Mouse (Mus musculus) midbrain, embryonic 14.5 days (tissue): ENCODE results near the gene Gtpbp1. TPM values are rescaled to one million over a fixed set of nuclear protein-coding genes. Genes with fewer than 3 reads are reported as not detected.

Experiments
- ATAC-seq: fragments of 200-750 bp; cut with Nextera tagmentation; 2 replicates; pipeline ENCODE4 v1.8.0; 2017; ENCODE audit warnings: moderate number of reproducible peaks, moderate library complexity; ENCODE audit not compliant: low FRiP score, low TSS enrichment
- DNase-seq: peaks from one replicate; pipeline ENCODE4 v3.0.0-alpha.2; 2015
- H3K27ac ChIP-seq: fragments of 300-500 bp; sonication (generic); replicated peaks from 2 replicates; pipeline ENCODE4 v1.5.1; 2014; ENCODE audit warnings: mild to moderate bottlenecking, low read depth, low read length, moderate library complexity
- H3K27me3 ChIP-seq: fragments of 300-500 bp; sonication (generic); 2 replicates; pipeline ENCODE4 v1.6.1; 2014; ENCODE audit warnings: low read length, control low read depth, mixed read lengths; ENCODE audit not compliant: control insufficient read depth, insufficient read depth
- H3K36me3 ChIP-seq: fragments of 300-500 bp; sonication (generic); 2 replicates; pipeline ENCODE4 v1.6.1; 2014; ENCODE audit warnings: low read length, control low read depth; ENCODE audit not compliant: control insufficient read depth, insufficient read depth
- H3K4me1 ChIP-seq: fragments of 300-500 bp; sonication (generic); 2 replicates; pipeline ENCODE4 v1.6.1; 2014; ENCODE audit warnings: mild to moderate bottlenecking, antibody characterized with exemption, low read length, control low read depth; ENCODE audit not compliant: control insufficient read depth, insufficient read depth
- H3K4me2 ChIP-seq: fragments of 300-500 bp; sonication (generic); 2 replicates; pipeline ENCODE4 v1.6.1; 2014; ENCODE audit warnings: mild to moderate bottlenecking, low read length, moderate library complexity
- H3K4me3 ChIP-seq: fragments of 300-500 bp; sonication (generic); replicated peaks from 2 replicates; pipeline ENCODE4 v1.5.1; 2014; ENCODE audit warnings: low read depth, low read length
- H3K9ac ChIP-seq: fragments of 300-500 bp; sonication (generic); replicated peaks from 2 replicates; pipeline ENCODE4 v1.6.1; 2014; ENCODE audit warnings: mild to moderate bottlenecking, low read length, moderate library complexity
- H3K9me3 ChIP-seq: fragments of 300-500 bp; sonication (generic); 2 replicates; pipeline ENCODE4 v1.6.1; 2016; ENCODE audit warnings: low read length, control low read depth, mixed read lengths; ENCODE audit not compliant: control insufficient read depth
- WGBS: fragments of 180-500 bp; shearing (Covaris S2); extraction: QIAGEN DNeasy Blood & Tissue Kit; methylation state at CpG from one replicate; pipeline ENCODE4 v1.1.7; 2014; 5-methylcytosine and 5-hydroxymethylcytosine counted together
- polyA plus RNA-seq: library from polyadenylated mRNA; unstranded; fragments of >200 nt; fragmentation: Nextera tagmentation; extraction: Ambion mirVana; gene quantifications from 2 replicates; pipeline ENCODE4 v1.2.1, GENCODE M21; 2014

Gtpbp1 gene
- polyA plus RNA-seq, 1 experiment from 2014 or later: 49.5 TPM

DNA sequence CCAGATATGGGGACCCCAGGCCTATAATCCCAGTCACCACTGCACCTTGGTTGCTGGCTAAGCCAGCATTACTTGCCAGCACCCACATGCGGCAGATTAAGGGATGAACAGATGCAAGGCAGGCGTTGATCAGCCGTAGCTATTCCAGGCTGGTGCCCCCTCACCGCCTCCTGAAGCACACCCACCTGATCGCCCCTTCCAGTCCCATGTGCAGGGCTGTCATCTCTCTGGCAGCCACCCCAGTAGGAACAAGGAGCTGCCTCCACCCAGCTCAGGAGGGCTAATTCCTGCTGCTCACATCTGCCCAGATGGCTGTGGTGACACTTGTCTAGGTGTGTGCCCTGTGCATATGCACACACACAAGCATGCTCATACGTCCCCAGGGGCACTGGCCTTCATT lies 70.3 kb downstream of the Gtpbp1 start:
- ATAC-seq: no peak
- H3K36me3 ChIP-seq: peaks cover 34% of the 10 kb centered on the region
- no peak overlapping the region for H3K9ac ChIP-seq

DNA sequence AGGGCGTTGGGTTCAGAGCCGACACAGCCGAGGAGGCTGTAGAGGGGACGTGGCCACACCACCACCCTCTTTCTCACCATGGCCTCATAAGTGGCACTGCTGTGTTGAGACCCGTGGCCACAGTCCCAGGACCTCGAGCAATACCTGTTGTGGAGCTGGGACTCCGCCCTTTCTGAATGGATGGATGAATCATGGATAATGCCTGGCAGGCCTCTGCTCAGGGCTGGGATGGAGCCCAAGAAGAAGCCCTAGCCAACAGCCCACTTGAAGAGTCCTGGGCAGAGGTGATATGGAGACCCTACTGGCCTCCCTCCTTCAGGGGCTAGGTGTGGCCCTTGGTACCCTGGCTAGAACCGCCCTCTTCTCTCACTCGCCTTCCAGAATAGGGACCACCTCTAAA lies 72.4 kb downstream of the Gtpbp1 start:
- no peak overlapping the region for H3K4me3 ChIP-seq
- DNase-seq: no peak
- no peak overlapping the region for H3K9ac ChIP-seq
- H3K4me1 ChIP-seq: no peaks in the 10 kb centered on the region
- WGBS: 90% methylated on average over 9 of the region's 9 CpGs
- no peak for ATAC-seq
- H3K27ac ChIP-seq: no peak overlapping the region
- no peaks in the 10 kb centered on the region for H3K9me3 ChIP-seq
- peaks cover 34% of the 10 kb centered on the region for H3K36me3 ChIP-seq
- no peak overlapping the region for H3K4me2 ChIP-seq
- H3K27me3 ChIP-seq: no peaks in the 10 kb centered on the region

More for the DNA sequence above, 70.3 kb downstream of the Gtpbp1 start:
- Histone ChIP-seq H3K9me3 (no peaks in the 10 kb centered on the region), H3K4me1 (peaks cover 6% of the 10 kb centered on the region; the same call in 1 of the 2 replicates), H3K4me2 (no peak overlapping the region), H3K4me3 (no peak overlapping the region), H3K27ac (no peak overlapping the region), H3K27me3 (no peaks in the 10 kb centered on the region)
- no peak for DNase-seq
- WGBS: 91% methylated on average over 6 of the region's 6 CpGs

GRCm38 (mm10) chr15:79763601-79764246 lies 73.1 kb downstream of the Gtpbp1 start:
- H3K9me3 ChIP-seq: no peaks in the 10 kb centered on the region
- H3K4me2 ChIP-seq: no peak overlapping the region
- H3K27me3 ChIP-seq: no peaks in the 10 kb centered on the region
- peaks cover 34% of the 10 kb centered on the region for H3K36me3 ChIP-seq
- H3K9ac ChIP-seq: 0 out of 2 replicates have a peak overlapping the region, but pooled peaks have one; percentile 1
- no peaks in the 10 kb centered on the region for H3K4me1 ChIP-seq
- DNase-seq: no peak
- ATAC-seq: no peak
- no peak overlapping the region for H3K27ac ChIP-seq
- 90% methylated on average over 7 of the region's 7 CpGs for WGBS
- H3K4me3 ChIP-seq: no peak overlapping the region

DNA sequence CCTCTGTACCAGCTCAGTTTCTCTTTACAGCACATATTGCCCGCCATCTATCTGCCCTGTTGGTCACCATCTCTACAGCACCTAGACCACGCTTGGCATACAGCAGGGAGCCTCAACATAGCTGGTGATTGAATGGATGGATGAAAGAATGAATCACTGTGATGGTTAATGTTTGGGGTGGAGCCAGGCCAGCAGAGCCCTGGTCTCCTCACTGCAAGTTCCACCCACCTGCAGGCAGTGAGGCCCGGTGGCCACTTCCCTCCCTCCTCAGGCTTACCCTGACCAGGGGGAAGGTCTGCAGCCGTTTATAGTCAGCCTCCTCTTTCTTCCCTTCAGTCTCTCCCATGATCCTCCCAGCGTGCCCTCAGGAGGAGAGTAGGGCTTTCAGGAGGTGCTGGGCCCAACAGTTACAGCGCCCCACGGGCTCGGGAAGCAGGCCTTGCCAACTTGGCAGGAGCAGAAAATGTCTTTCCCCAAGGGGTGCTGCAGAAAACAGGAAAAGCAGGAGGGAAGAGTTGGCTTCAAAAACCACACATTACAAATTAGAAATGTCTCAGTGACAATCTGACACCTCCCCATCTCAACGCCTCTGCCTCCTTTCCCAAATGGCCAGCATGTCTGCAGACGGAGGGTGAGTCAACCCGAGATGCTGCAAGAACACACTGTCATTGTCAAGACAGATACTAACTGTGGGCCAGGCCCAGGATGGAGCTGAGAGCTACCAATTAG lies 74.1 kb downstream of the Gtpbp1 start:
- H3K4me2 ChIP-seq: no peak overlapping the region

DNA sequence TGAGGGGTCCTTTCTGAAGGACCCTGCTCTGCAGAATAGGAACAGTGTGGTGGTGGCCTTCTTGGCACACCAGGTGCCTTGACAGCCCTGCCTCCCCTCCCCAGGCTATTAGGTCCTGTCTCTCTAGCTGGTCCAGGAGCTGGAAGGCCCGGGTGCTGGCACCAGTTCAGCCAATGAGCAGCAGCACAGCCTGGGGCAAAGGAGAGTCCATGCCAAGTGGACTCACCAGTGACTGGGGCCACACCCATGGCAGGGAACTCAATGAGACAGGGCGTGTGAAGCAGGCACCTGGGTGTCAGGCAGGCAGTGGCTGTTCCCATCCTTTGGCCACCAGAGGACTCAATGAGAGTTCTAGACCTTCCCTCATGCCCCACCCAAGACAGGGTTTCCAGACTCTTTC lies 74.7 kb downstream of the Gtpbp1 start:
- no peak for DNase-seq
- Histone ChIP-seq H3K27ac (no peak overlapping the region), H3K9ac (no peak overlapping the region), H3K27me3 (no peaks in the 10 kb centered on the region), H3K36me3 (peaks cover 34% of the 10 kb centered on the region), H3K4me3 (no peak overlapping the region), H3K4me2 (no peak overlapping the region), H3K4me1 (no peaks in the 10 kb centered on the region), H3K9me3 (no peaks in the 10 kb centered on the region)
- ATAC-seq: no peak
- 94% methylated on average over 2 of the region's 2 CpGs for WGBS

More for the DNA sequence above, 74.1 kb downstream of the Gtpbp1 start:
- no peak overlapping the region for H3K4me3 ChIP-seq
- no peak for DNase-seq
- H3K27me3 ChIP-seq: no peaks in the 10 kb centered on the region
- no peak overlapping the region for H3K27ac ChIP-seq
- no peak for ATAC-seq
- no peaks in the 10 kb centered on the region for H3K4me1 ChIP-seq
- peaks cover 34% of the 10 kb centered on the region for H3K36me3 ChIP-seq
- no peak overlapping the region for H3K9ac ChIP-seq
- WGBS: 88% methylated on average over 11 of the region's 11 CpGs
- H3K9me3 ChIP-seq: no peaks in the 10 kb centered on the region

GRCm38 (mm10) chr15:79766168-79766567 lies 75.5 kb downstream of the Gtpbp1 start:
- WGBS: 77% methylated on average over 10 of the region's 10 CpGs
- ATAC-seq: no peak
- H3K9me3 ChIP-seq: no peaks in the 10 kb centered on the region

DNA sequence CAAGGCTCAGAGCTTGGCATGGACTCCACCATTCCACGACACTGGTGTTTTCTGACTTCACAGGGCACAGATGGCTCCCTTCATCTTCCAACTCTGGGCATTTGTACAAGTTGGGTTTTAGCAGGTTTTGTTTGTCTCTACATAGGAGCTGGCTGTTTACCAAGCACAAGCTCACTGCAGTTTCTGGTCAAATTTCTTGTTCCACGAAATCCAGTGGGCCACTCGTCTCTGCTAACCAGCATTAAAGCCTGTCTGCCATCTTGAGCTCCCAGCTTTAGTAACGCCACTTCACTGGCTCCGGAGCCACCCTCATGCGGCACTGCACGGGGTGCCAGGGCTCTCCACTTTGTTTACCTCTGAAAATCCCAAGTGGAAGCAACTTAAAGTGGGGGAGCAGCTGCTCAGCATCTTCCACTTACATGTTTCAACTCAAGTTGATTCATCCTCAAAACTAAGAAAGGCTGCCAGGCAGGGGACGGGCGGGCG lies 76.0 kb downstream of the Gtpbp1 start:
- H3K27ac ChIP-seq: no peak overlapping the region
- no peaks in the 10 kb centered on the region for H3K4me1 ChIP-seq
- peaks cover 28% of the 10 kb centered on the region for H3K36me3 ChIP-seq
- no peak overlapping the region for H3K4me2 ChIP-seq
- no peak overlapping the region for H3K9ac ChIP-seq
- DNase-seq: no peak
- no peak overlapping the region for H3K4me3 ChIP-seq
- ATAC-seq: no peak
- H3K27me3 ChIP-seq: no peaks in the 10 kb centered on the region
- WGBS: 94% methylated on average over 10 of the region's 10 CpGs
- H3K9me3 ChIP-seq: no peaks in the 10 kb centered on the region

More at GRCm38 (mm10) chr15:79766168-79766567, 75.5 kb downstream of the Gtpbp1 start:
- peaks cover 32% of the 10 kb centered on the region for H3K36me3 ChIP-seq
- no peak for DNase-seq
- H3K9ac ChIP-seq: no peak overlapping the region
- H3K4me1 ChIP-seq: no peaks in the 10 kb centered on the region
- no peaks in the 10 kb centered on the region for H3K27me3 ChIP-seq
- no peak overlapping the region; the same call in 1 of the 2 replicates for H3K27ac ChIP-seq
- H3K4me3 ChIP-seq: no peak overlapping the region
- no peak overlapping the region for H3K4me2 ChIP-seq

- Histone ChIP-seq H3K4me1 (no peaks in the 10 kb centered on the region), H3K27me3 (no peaks in the 10 kb centered on the region), H3K9me3 (no peaks in the 10 kb centered on the region), H3K27ac (no peak overlapping the region), H3K4me2 (no peak overlapping the region), H3K36me3 (peaks cover 20% of the 10 kb centered on the region), H3K9ac (no peak overlapping the region), H3K4me3 (no peak overlapping the region)
- WGBS: 88% methylated on average over 16 of the region's 16 CpGs
- no peak for ATAC-seq
- no peak for DNase-seq
These were observed 76.8 kb downstream of the Gtpbp1 start for GRCm38 (mm10) chr15:79767327-79767961.
